14 mouse cellular contexts compared by ENCODE assay signal in the genomic region with DNA sequence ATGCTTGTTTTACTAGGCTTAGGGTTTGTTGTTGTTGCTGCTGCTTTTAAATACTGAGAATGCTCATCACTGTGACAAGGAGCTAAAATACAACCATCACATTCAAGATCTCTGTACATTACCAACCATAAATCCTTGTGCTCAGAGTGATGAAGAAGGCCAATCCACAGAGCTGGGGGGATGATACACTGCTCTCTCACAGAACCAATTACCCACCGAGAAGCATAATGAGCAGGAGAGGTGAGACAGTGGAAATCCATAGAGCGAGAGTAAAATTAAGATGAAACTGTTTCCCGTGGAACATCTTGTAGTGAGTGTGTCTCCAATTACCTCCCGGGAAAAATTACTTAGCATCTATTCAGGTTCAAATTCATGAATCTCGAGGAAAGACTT.
A peak's percentile ranks its signal among the peaks of the same experiment; 100 is the strongest.
DNase-seq lines count a peak whose midpoint lies in the region; ATAC-seq and TF ChIP-seq lines count a peak whose summit lies in the region.
"Had no signal": no experiment of that assay in that cellular context is flagged by ENCODE, and none has a peak within 500 bp of the region (broad histone marks: within the 10 kb centered on the region; RNA-seq: fewer than 3 reads in every experiment).

No protein-coding gene starts in this region.

- no peak for TF ChIP-seq CTCF in liver, postnatal 0 days (IDR thresholded peaks at IDR 0.05; ENCODE audit: low read depth)

- H3K4me1 ChIP-seq in liver, embryonic 12.5 days, result peaks cover 54% of the 10 kb centered on the region
- H3K4me1 ChIP-seq in liver, postnatal 0 days (ENCODE audit: insufficient read depth), result 0 out of 2 replicates have a peak, but pooled peaks cover 3% of the 10 kb centered on the region
- H3K4me1 ChIP-seq in hindbrain, embryonic 11.5 days (replicated peaks; ENCODE audit: control insufficient read depth, insufficient read depth, low read length), result 0 out of 2 replicates have a peak, but pooled peaks cover 4% of the 10 kb centered on the region
- H3K4me1 ChIP-seq in midbrain, embryonic 10.5 days, result peaks cover 26% of the 10 kb centered on the region
- H3K4me1 ChIP-seq in neural tube, embryonic 14.5 days (ENCODE audit: control insufficient read depth, insufficient read depth, low read length), result peaks cover 17% of the 10 kb centered on the region; the same call in 1 of the 2 replicates
- peaks cover 25% of the 10 kb centered on the region for H3K4me1 ChIP-seq in intestine, embryonic 15.5 days (replicated peaks)

- peak overlapping the region; percentile 48 for H3K4me2 ChIP-seq in liver, embryonic 12.5 days
- no peak overlapping the region for H3K4me2 ChIP-seq in liver, postnatal 0 days (ENCODE audit: low read depth, low read length)
- H3K4me2 ChIP-seq in hindbrain, embryonic 11.5 days (replicated peaks; ENCODE audit: low read depth, low read length), result no peak overlapping the region
- H3K4me2 ChIP-seq in neural tube, embryonic 14.5 days (ENCODE audit: low read depth, low read length), result no peak overlapping the region
- H3K4me2 ChIP-seq in intestine, embryonic 15.5 days (replicated peaks), result no peak overlapping the region

- H3K9me3 ChIP-seq in liver, embryonic 12.5 days (replicated peaks), result no peaks in the 10 kb centered on the region; the same call in 1 of the 2 replicates
- H3K9me3 ChIP-seq in liver, postnatal 0 days (ENCODE audit: low read length), result no peaks in the 10 kb centered on the region
- H3K9me3 ChIP-seq in hindbrain, embryonic 11.5 days (ENCODE audit: control insufficient read depth, low read length), result no peaks in the 10 kb centered on the region
- H3K9me3 ChIP-seq in midbrain, embryonic 10.5 days (replicated peaks), result no peaks in the 10 kb centered on the region
- no peaks in the 10 kb centered on the region for H3K9me3 ChIP-seq in neural tube, embryonic 14.5 days (ENCODE audit: control insufficient read depth, low read length)
- no peaks in the 10 kb centered on the region for H3K9me3 ChIP-seq in intestine, embryonic 15.5 days
- H3K9me3 ChIP-seq: heart, embryonic 10.5 days had no signal

- H3K27me3 ChIP-seq in liver, embryonic 12.5 days (replicated peaks), result no peaks in the 10 kb centered on the region
- no peaks in the 10 kb centered on the region for H3K27me3 ChIP-seq in liver, postnatal 0 days (ENCODE audit: insufficient read depth, low read length)
- no peaks in the 10 kb centered on the region for H3K27me3 ChIP-seq in hindbrain, embryonic 11.5 days (ENCODE audit: control insufficient read depth, insufficient read depth, low read length)
- H3K27me3 ChIP-seq in midbrain, embryonic 10.5 days (ENCODE audit: low read depth, poor library complexity, severe bottlenecking), result no peaks in the 10 kb centered on the region
- no peaks in the 10 kb centered on the region for H3K27me3 ChIP-seq in neural tube, embryonic 14.5 days (ENCODE audit: control insufficient read depth, insufficient read depth, low read length)
- no peaks in the 10 kb centered on the region for H3K27me3 ChIP-seq in intestine, embryonic 15.5 days (replicated peaks)

- H3K36me3 ChIP-seq in liver, embryonic 12.5 days, result peaks cover 3% of the 10 kb centered on the region; the same call in 1 of the 2 replicates
- no peaks in the 10 kb centered on the region for H3K36me3 ChIP-seq in liver, postnatal 0 days (replicated peaks; ENCODE audit: insufficient read depth, low read length)
- H3K36me3 ChIP-seq in hindbrain, embryonic 11.5 days (ENCODE audit: control insufficient read depth, insufficient read depth, low read length), result no peaks in the 10 kb centered on the region
- peaks cover 6% of the 10 kb centered on the region for H3K36me3 ChIP-seq in midbrain, embryonic 10.5 days
- no peaks in the 10 kb centered on the region for H3K36me3 ChIP-seq in neural tube, embryonic 14.5 days (ENCODE audit: control insufficient read depth, insufficient read depth, low read length)
- H3K36me3 ChIP-seq in intestine, embryonic 15.5 days, result no peaks in the 10 kb centered on the region

- H3K9ac ChIP-seq in liver, embryonic 12.5 days, result no peak overlapping the region
- H3K9ac ChIP-seq in liver, postnatal 0 days (replicated peaks), result no peak overlapping the region
- H3K9ac ChIP-seq in hindbrain, embryonic 11.5 days (ENCODE audit: low read depth, low read length), result no peak overlapping the region
- H3K9ac ChIP-seq in neural tube, embryonic 14.5 days (replicated peaks; ENCODE audit: low read depth, low read length), result no peak overlapping the region
- no peak overlapping the region for H3K9ac ChIP-seq in intestine, embryonic 15.5 days

- TF ChIP-seq EP300 in liver, postnatal 0 days (IDR thresholded peaks at IDR 0.05; ENCODE audit: low read depth), result no peak

- no peak for DNase-seq in liver, postnatal 0 days
- no peak for DNase-seq in hindbrain, embryonic 11.5 days (ENCODE audit: low spot score)
- no peak for DNase-seq in midbrain, embryonic 10.5 days (ENCODE audit: low spot score)
- no peak for DNase-seq in layer of hippocampus, adult 18-20 months (ENCODE audit: low spot score in 2 of 2)
- DNase-seq: adrenal gland, adult 2 months; cerebellum, postnatal 10 days; heart, postnatal 4 days; right cerebral cortex, adult 18-20 months had no signal

- 66% methylated on average over 5 of the region's 5 CpGs for WGBS in liver, embryonic 12.5 days (ENCODE audit: insufficient replicate concordance)
- WGBS in liver, postnatal 0 days (ENCODE audit: insufficient replicate concordance), result 78% methylated on average over 5 of the region's 5 CpGs
- 59% methylated on average over 5 of the region's 5 CpGs for WGBS in hindbrain, embryonic 11.5 days
- WGBS in midbrain, embryonic 10.5 days, result 79% methylated on average over 5 of the region's 5 CpGs
- 37% methylated on average over 5 of the region's 5 CpGs for WGBS in neural tube, embryonic 14.5 days
- WGBS in intestine, embryonic 15.5 days, result 86% methylated on average over 5 of the region's 5 CpGs

- no peak for ATAC-seq in liver, embryonic 12.5 days
- ATAC-seq in liver, postnatal 0 days, result no peak
- no peak for ATAC-seq in hindbrain, embryonic 11.5 days (ENCODE audit: low FRiP score)
- ATAC-seq in neural tube, embryonic 14.5 days (ENCODE audit: low read depth), result no peak
- ATAC-seq in intestine, embryonic 15.5 days, result no peak
- ATAC-seq in inflammation-experienced regulatory T-cells, adult 6 months, result no peak

- H3K27ac ChIP-seq in liver, embryonic 12.5 days, result peak overlapping the region; percentile 64; the same call in 1 of the 2 replicates
- H3K27ac ChIP-seq in liver, postnatal 0 days (ENCODE audit: low read depth), result no peak overlapping the region
- H3K27ac ChIP-seq in hindbrain, embryonic 11.5 days (ENCODE audit: low read depth, low read length), result peak overlapping the region; percentile 59
- peak overlapping the region; percentile 25; the same call in 1 of the 2 replicates for H3K27ac ChIP-seq in midbrain, embryonic 10.5 days (replicated peaks)
- peak overlapping the region; percentile 69 for H3K27ac ChIP-seq in neural tube, embryonic 14.5 days (ENCODE audit: low read depth, low read length)
- H3K27ac ChIP-seq in intestine, embryonic 15.5 days, result no peak overlapping the region
- H3K27ac ChIP-seq: heart, embryonic 10.5 days had no signal

- H3K4me3 ChIP-seq in liver, embryonic 12.5 days, result no peak overlapping the region
- H3K4me3 ChIP-seq in liver, postnatal 0 days (ENCODE audit: low read depth, low read length), result no peak overlapping the region
- H3K4me3 ChIP-seq in hindbrain, embryonic 11.5 days (ENCODE audit: low read depth, low read length), result no peak overlapping the region
- no peak overlapping the region for H3K4me3 ChIP-seq in midbrain, embryonic 10.5 days
- H3K4me3 ChIP-seq in neural tube, embryonic 14.5 days (ENCODE audit: low read depth, low read length), result no peak overlapping the region
- H3K4me3 ChIP-seq in intestine, embryonic 15.5 days (replicated peaks), result no peak overlapping the region
- H3K4me3 ChIP-seq: erythroblast, embryonic 14.5 days; heart, embryonic 10.5 days had no signal

Comparison
In these comparisons a context has a peak if more than half of its experiments do, and no peak if none do; other contexts are left out.
1. H3K27ac ChIP-seq: peak in liver, embryonic 12.5 days (single experiment), hindbrain, embryonic 11.5 days (single experiment), midbrain, embryonic 10.5 days (single experiment) and neural tube, embryonic 14.5 days (single experiment); none in liver, postnatal 0 days (single experiment) and intestine, embryonic 15.5 days (single experiment).